Mouse (Mus musculus) embryo, embryonic 10.5 days (tissue): ENCODE measurements at regions not wholly inside any gene's neighbourhood (a gene's known extent, or its start where the extent isn't known, plus 50 kb on each side); places are given as distances from the start of the nearest gene placed in this dataset.

ENCODE experiments used
- DNase-seq: peaks from one replicate; pipeline ENCODE4 v3.0.0-alpha.2; 2015; ENCODE audit warnings: low spot score

GRCm38 (mm10) chr2:51448121-51448520, 179.2 kb upstream of the Tas2r134 start:
- no peak for DNase-seq

- DNase-seq: no peak
Observed at GRCm38 (mm10) chr2:51447616-51448015, 179.7 kb upstream of the Tas2r134 start.

- no peak for DNase-seq
Observed at GRCm38 (mm10) chr2:51444386-51445080, 182.8 kb upstream of the Tas2r134 start.

GRCm38 (mm10) chr2:51443946-51444345, 183.4 kb upstream of the Tas2r134 start:
- DNase-seq: peak; percentile 18

- no peak for DNase-seq
Observed at GRCm38 (mm10) chr2:51439047-51439446, 188.3 kb upstream of the Tas2r134 start.

GRCm38 (mm10) chr2:51436590-51436989, 190.7 kb upstream of the Tas2r134 start:
- peak; percentile 64 for DNase-seq

- DNase-seq: no peak
Observed at GRCm38 (mm10) chr2:51431564-51431963, 195.7 kb upstream of the Tas2r134 start.

- DNase-seq: no peak
Observed at GRCm38 (mm10) chr2:51429716-51430115, 197.6 kb upstream of the Tas2r134 start.

- peak; percentile 77 for DNase-seq
Observed at GRCm38 (mm10) chr2:51422442-51422841, 204.9 kb upstream of the Tas2r134 start.

GRCm38 (mm10) chr2:51417908-51418690, 209.2 kb upstream of the Tas2r134 start:
- DNase-seq: no peak

- DNase-seq: no peak
Observed at GRCm38 (mm10) chr2:51388390-51388789, 238.9 kb upstream of the Tas2r134 start.

- DNase-seq: no peak
Observed at GRCm38 (mm10) chr2:51387136-51387535, 238.2 kb upstream of the Rnd3 start.

- no peak for DNase-seq
Observed at GRCm38 (mm10) chr2:51376597-51376996, 227.7 kb upstream of the Rnd3 start.

- no peak for DNase-seq
Observed at GRCm38 (mm10) chr2:51374636-51375035, 225.7 kb upstream of the Rnd3 start.

- no peak for DNase-seq
Observed at GRCm38 (mm10) chr2:51372771-51373170, 223.9 kb upstream of the Rnd3 start.

GRCm38 (mm10) chr2:51362825-51363616, 214.1 kb upstream of the Rnd3 start:
- DNase-seq: no peak

GRCm38 (mm10) chr2:51355281-51355680, 206.4 kb upstream of the Rnd3 start:
- peak; percentile 36 for DNase-seq

- no peak for DNase-seq
Observed at GRCm38 (mm10) chr2:51354800-51355199, 205.9 kb upstream of the Rnd3 start.

- no peak for DNase-seq
Observed at GRCm38 (mm10) chr2:51349614-51350013, 200.7 kb upstream of the Rnd3 start.

- DNase-seq: no peak
Observed at GRCm38 (mm10) chr2:51348774-51349173, 199.9 kb upstream of the Rnd3 start.

GRCm38 (mm10) chr2:51347086-51347485, 198.2 kb upstream of the Rnd3 start:
- DNase-seq: no peak

GRCm38 (mm10) chr2:51342421-51342820, 193.5 kb upstream of the Rnd3 start:
- no peak for DNase-seq

GRCm38 (mm10) chr2:51334437-51334836, 185.5 kb upstream of the Rnd3 start:
- peak; percentile 21 for DNase-seq
